Mouse (Mus musculus) limb, embryonic 15.5 days (tissue): ENCODE data around the gene Scn1a. TPM values are rescaled to one million over a fixed set of nuclear protein-coding genes. Genes with fewer than 3 reads are reported as not detected.
A peak's percentile ranks its signal among the peaks of the same experiment; 100 is the strongest.

Experiments used
- ATAC-seq: fragments of 200-750 bp; cut with Nextera tagmentation; 2 replicates; pipeline ENCODE4 v1.8.0; 2017; ENCODE audit warnings: low read depth, moderate TSS enrichment; ENCODE audit not compliant: insufficient number of reproducible peaks, low FRiP score, low TSS enrichment
- H3K27ac ChIP-seq: fragments of 300-500 bp; sonication (generic); 2 replicates; pipeline ENCODE4 v1.5.1; 2015; ENCODE audit warnings: moderate library complexity, mild to moderate bottlenecking, inconsistent platforms
- H3K27me3 ChIP-seq: fragments of 300-500 bp; sonication (generic); 2 replicates; pipeline ENCODE4 v1.6.1; 2015; ENCODE audit warnings: inconsistent platforms
- H3K36me3 ChIP-seq: fragments of 300-500 bp; sonication (generic); 2 replicates; pipeline ENCODE4 v1.6.1; 2015; ENCODE audit warnings: inconsistent platforms
- H3K4me1 ChIP-seq: fragments of 300-500 bp; sonication (generic); 2 replicates; pipeline ENCODE4 v1.6.1; 2015; ENCODE audit warnings: inconsistent platforms
- H3K4me2 ChIP-seq: fragments of 300-500 bp; sonication (generic); 2 replicates; pipeline ENCODE4 v1.6.1; 2015; ENCODE audit warnings: mild to moderate bottlenecking, inconsistent platforms
- H3K4me3 ChIP-seq: fragments of 300-500 bp; sonication (generic); 2 replicates; pipeline ENCODE4 v1.5.1; 2015; ENCODE audit warnings: mild to moderate bottlenecking, inconsistent platforms
- H3K9ac ChIP-seq: fragments of 300-500 bp; sonication (generic); 2 replicates; pipeline ENCODE4 v1.6.1; 2015; ENCODE audit warnings: inconsistent platforms
- H3K9me3 ChIP-seq: fragments of 300-500 bp; sonication (generic); 2 replicates; pipeline ENCODE4 v1.6.1; 2016; ENCODE audit warnings: inconsistent platforms
- WGBS: fragments of 180-500 bp; shearing (Covaris S2); methylation state at CpG from one replicate; pipeline ENCODE4 v1.1.7; 2015; 5-methylcytosine and 5-hydroxymethylcytosine counted together
- polyA plus RNA-seq: library from polyadenylated mRNA; unstranded; fragments of >200 nt; fragmentation: Nextera tagmentation; extraction: Ambion mirVana; gene quantifications from 2 replicates; pipeline ENCODE4 v1.2.1, GENCODE M21; 2015

Scn1a gene
- 0.38 and 1.0 TPM in 2 replicates for polyA plus RNA-seq

DNA sequence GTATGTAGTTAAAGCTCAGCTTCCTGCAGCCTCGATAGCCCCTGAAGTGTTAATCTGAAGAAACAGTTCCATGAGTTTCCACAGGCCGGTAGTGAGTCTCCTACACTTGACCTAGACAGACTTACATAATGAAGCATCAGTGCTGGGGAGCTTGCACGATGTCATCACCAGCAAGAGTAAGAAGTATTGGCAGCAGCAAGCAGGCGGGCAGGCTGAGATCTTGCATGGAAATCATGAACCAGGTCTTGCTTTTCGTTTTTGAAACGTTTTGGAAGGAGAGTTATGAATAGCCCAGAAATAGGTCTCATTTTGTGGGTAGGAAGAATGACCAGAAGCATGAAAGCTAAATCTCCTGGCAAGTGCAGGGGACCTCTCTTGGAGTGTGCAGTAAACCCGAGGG, at the start of gene Scn1a:
Gene Scn1a, minus strand, starts transcription at position 130 of the 400 bp plus-strand sequence.
- H3K4me2 ChIP-seq = peak within 1 kb of the TSS; percentile 45
- no peaks in the 10 kb centered on the region for H3K36me3 ChIP-seq
- H3K4me3 ChIP-seq = peak within 1 kb of the TSS; percentile 23
- ATAC-seq = no peak
- no peaks in the 10 kb centered on the region for H3K9me3 ChIP-seq
- WGBS = 12% methylated on average over 7 of the region's 7 CpGs
- H3K9ac ChIP-seq = no peak within 1 kb of the TSS
- H3K27me3 ChIP-seq = no peaks in the 10 kb centered on the region
- H3K27ac ChIP-seq = no peak within 1 kb of the TSS
- no peaks in the 10 kb centered on the region; the same call in 1 of the 2 replicates for H3K4me1 ChIP-seq

DNA sequence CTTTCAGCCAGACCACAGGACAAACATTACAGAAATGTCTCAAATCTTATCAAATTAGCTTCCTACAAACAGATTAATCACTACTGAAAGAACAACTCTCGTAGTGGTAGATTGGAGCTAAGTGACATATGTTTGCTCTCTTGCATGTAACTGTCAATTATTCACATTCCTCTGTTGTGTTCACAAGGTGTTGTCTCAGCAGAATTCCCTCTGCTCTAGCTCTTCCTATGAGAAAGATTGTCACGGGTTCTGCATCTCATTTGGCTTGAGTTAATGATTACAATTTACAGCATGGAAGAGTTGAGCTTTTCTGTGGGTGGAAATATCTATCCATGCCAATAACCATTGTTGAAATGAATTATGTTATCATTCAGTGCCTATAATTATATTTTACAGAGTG, 37.8 kb upstream of the Scn1a start:
- Histone ChIP-seq H3K9me3 (no peaks in the 10 kb centered on the region), H3K4me1 (no peaks in the 10 kb centered on the region), H3K27me3 (no peaks in the 10 kb centered on the region), H3K36me3 (no peaks in the 10 kb centered on the region), H3K4me3 (no peak overlapping the region), H3K9ac (no peak overlapping the region), H3K27ac (no peak overlapping the region), H3K4me2 (no peak overlapping the region)
- no peak for ATAC-seq
- 69% methylated on average over 2 of the region's 2 CpGs for WGBS

DNA sequence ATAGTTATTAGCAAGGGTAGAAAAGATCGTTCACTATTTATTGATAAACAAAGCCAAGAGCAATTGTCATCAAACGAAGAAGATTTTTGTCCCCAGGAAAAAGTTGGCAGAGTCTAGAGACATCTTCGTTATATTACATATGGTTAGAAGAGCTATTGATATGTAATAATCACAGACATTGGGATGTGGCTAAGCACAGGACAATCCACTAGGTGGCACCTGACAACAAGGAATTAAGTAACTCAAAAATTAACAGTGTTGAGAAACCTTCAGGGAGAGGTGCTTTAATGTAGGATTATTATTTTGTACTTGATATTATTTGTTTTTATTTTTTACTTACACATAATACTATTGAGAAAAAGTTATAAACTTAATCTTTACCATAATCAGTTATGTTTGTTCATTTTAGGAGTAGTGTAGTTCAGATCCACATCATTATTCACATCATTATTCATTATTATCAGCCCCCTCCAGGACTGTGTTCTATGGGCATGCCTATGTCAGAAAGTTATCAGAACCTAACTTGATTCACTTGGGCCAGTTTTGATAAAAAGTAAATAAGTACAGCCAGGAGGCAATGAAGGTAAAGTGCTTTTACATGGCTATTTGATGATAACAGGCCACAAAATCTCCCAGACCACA, 32.7 kb upstream of the Scn1a start:
- no peak overlapping the region for H3K4me3 ChIP-seq
- H3K36me3 ChIP-seq = no peaks in the 10 kb centered on the region
- no peak overlapping the region for H3K4me2 ChIP-seq
- no peaks in the 10 kb centered on the region for H3K4me1 ChIP-seq
- H3K27ac ChIP-seq = no peak overlapping the region
- no peaks in the 10 kb centered on the region for H3K9me3 ChIP-seq
- H3K27me3 ChIP-seq = no peaks in the 10 kb centered on the region
- H3K9ac ChIP-seq = no peak overlapping the region
- no peak for ATAC-seq
- 54% methylated on average over 3 of the region's 3 CpGs for WGBS

DNA sequence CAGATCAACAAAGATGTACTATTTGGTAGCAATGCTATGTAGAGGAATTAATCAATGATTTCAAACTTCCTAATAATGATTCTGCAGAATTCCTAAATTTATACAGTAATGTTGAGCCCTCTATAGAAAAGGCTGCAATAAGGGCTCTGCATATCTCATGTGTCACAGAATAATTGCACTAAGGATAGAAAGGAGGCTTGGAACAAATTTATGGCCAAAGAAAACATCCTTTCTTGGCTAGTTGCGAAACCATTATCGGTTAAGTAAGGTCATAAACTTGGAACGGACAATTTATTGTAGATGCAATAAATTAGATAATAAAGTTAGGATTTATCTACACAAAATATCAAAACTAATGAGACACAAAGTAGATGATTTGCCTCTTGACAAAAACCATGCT, 24.8 kb upstream of the Scn1a start:
- 44% methylated on average over 3 of the region's 3 CpGs for WGBS
- no peak overlapping the region for H3K27ac ChIP-seq
- H3K27me3 ChIP-seq = no peaks in the 10 kb centered on the region
- no peak overlapping the region for H3K4me2 ChIP-seq
- no peak for ATAC-seq
- H3K9ac ChIP-seq = no peak overlapping the region
- no peaks in the 10 kb centered on the region for H3K4me1 ChIP-seq
- no peaks in the 10 kb centered on the region for H3K36me3 ChIP-seq
- no peaks in the 10 kb centered on the region for H3K9me3 ChIP-seq
- no peak overlapping the region for H3K4me3 ChIP-seq

DNA sequence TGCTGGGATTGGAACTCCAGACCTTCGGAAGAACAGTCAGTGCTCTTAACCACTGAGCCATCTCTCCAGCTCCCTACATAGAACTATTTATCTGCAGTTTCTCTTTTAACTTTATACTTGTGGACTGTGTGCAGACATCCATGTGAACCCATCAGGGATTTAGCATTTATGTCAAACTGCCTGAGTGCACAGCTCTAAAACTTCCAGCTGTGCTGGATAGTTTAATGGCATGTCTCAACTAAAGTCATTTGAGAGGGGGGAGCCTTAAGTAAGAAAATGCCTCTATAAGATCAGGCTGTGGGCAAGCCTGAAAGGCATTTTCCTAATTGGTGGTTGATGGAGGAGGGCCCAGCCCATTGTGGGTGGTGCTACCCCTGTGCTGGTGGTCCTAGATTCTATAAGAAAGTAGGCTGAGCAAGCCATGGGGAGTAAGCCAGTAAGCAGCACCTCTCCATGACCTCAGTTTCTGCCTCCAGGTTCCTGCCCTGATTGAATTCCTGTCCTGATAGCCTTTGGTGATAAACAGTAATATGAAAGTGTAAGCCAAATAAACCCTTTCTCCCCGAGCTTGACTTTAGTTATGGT, 24.3 kb upstream of the Scn1a start:
- no peak overlapping the region for H3K27ac ChIP-seq
- H3K9ac ChIP-seq = no peak overlapping the region
- H3K36me3 ChIP-seq = no peaks in the 10 kb centered on the region
- no peaks in the 10 kb centered on the region for H3K9me3 ChIP-seq
- H3K4me1 ChIP-seq = no peaks in the 10 kb centered on the region
- no peak overlapping the region for H3K4me3 ChIP-seq
- no peak overlapping the region for H3K4me2 ChIP-seq
- ATAC-seq = no peak
- H3K27me3 ChIP-seq = no peaks in the 10 kb centered on the region
- 78% methylated on average over 2 of the region's 2 CpGs for WGBS

DNA sequence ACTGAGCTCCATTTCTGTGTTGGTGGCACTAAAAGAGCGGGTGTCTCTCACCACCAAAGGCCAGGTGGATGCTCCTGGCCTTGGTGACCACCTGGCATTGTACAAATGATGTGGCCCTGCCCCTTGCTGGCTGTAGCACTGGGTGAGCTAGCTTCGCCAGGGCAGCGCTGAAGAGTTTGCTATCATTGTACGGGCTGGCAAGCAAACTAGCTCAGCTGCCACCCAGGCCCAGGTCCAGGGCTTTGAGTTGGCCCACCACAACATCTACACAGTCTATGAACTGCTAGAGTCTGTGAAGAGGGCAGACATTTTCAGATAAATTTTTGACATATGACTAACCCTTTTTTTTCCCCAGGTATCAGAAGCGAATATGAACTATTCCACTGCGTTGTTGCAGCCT, 23.3 kb upstream of the Scn1a start:
- no peak for ATAC-seq
- 91% methylated on average over 6 of the region's 6 CpGs for WGBS
- Histone ChIP-seq H3K9me3 (no peaks in the 10 kb centered on the region), H3K27ac (no peak overlapping the region), H3K36me3 (no peaks in the 10 kb centered on the region), H3K9ac (no peak overlapping the region), H3K4me3 (no peak overlapping the region), H3K27me3 (no peaks in the 10 kb centered on the region), H3K4me2 (no peak overlapping the region), H3K4me1 (no peaks in the 10 kb centered on the region)

DNA sequence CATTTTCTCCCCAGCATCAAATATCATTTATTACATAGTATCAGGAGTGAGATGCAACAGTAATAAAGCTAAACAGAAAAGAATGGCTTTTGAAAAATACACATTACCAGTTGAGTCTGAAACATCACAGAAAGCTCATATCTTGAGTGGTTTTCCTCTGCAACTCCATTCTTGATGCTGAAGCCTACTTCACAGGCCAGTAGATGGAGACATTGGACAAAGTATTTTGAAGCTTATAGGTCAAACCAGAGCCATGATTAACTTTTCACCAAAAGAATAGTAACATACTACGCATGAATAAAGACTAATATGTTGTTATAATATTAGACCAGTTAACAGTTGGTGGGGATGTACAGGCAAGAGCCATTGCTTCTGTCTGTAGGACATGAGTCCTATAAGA, 21.8 kb upstream of the Scn1a start:
- H3K9ac ChIP-seq = no peak overlapping the region
- H3K4me3 ChIP-seq = no peak overlapping the region
- 87% methylated on average over 1 of the region's 1 CpGs for WGBS

DNA sequence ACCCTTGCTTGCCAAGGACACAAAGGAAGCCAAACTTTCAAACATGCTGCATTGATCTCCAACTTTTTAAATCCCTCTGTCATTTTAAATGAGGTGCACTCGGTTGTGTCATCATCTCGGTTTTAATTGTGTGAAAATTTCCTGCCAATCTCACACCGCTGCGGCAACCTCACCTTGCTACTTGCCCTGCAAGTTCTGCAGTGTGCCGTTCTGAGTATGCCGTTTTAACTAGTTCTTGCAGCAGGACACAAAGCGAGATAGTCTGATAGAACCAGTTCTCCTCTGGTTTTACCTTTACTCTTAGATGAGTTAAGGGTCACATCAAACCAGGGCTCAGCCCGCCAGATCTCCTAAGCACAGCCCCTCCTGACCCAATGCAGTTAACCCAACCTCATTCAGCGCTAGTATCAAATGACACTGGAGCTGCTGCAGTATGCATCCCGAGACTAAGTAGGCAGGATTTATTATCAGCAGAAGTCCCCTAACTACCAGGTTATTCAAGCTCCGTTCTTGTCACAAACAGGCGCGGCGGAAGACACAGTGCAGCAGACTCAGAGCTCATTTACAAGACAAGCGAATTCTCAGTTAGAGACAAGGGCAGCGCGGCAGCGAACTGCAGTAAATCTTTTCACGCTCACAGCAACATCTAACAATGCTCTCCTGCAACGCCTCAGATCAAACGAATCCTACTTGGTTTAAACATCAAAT, 722 bp downstream of the Scn1a start:
- Histone ChIP-seq H3K27ac (no peak overlapping the region), H3K27me3 (no peaks in the 10 kb centered on the region), H3K9ac (no peak overlapping the region), H3K4me3 (peak overlapping the region; percentile 23), H3K4me1 (no peaks in the 10 kb centered on the region; the same call in 1 of the 2 replicates), H3K9me3 (no peaks in the 10 kb centered on the region), H3K4me2 (peak overlapping the region; percentile 45), H3K36me3 (no peaks in the 10 kb centered on the region)
- ATAC-seq = no peak
- 4% methylated on average over 21 of the region's 21 CpGs for WGBS

More for the DNA sequence above, 21.8 kb upstream of the Scn1a start:
- no peaks in the 10 kb centered on the region for H3K27me3 ChIP-seq
- H3K9me3 ChIP-seq = no peaks in the 10 kb centered on the region
- no peak for ATAC-seq
- H3K4me1 ChIP-seq = no peaks in the 10 kb centered on the region
- no peaks in the 10 kb centered on the region for H3K36me3 ChIP-seq
- H3K27ac ChIP-seq = no peak overlapping the region
- no peak overlapping the region for H3K4me2 ChIP-seq

DNA sequence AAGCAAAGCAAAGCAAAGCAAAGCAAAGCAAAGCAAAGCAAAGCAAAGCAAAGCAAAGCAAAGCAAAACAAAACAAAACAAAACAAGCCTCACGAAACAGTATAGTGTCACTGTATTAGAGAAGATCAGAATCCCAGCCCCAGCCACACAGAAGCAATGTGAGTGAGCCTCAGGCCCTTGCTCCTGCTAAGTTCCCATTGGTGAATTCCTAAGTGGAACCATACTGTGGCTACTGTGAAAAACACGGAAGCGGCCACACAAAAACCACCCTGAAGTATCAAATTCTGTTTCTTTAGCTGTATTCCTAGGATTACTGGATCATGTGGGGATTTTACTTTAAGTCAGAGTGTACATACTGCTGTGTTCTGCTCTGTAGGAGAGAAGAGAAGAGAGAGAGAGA, 4.4 kb downstream of the Scn1a start:
- ATAC-seq = no peak
- Histone ChIP-seq H3K9me3 (no peaks in the 10 kb centered on the region), H3K36me3 (no peaks in the 10 kb centered on the region), H3K27ac (no peak overlapping the region), H3K27me3 (no peaks in the 10 kb centered on the region), H3K4me1 (no peaks in the 10 kb centered on the region; the same call in 1 of the 2 replicates), H3K4me2 (no peak overlapping the region), H3K9ac (no peak overlapping the region), H3K4me3 (no peak overlapping the region)
- WGBS = 33% methylated on average over 3 of the region's 3 CpGs

DNA sequence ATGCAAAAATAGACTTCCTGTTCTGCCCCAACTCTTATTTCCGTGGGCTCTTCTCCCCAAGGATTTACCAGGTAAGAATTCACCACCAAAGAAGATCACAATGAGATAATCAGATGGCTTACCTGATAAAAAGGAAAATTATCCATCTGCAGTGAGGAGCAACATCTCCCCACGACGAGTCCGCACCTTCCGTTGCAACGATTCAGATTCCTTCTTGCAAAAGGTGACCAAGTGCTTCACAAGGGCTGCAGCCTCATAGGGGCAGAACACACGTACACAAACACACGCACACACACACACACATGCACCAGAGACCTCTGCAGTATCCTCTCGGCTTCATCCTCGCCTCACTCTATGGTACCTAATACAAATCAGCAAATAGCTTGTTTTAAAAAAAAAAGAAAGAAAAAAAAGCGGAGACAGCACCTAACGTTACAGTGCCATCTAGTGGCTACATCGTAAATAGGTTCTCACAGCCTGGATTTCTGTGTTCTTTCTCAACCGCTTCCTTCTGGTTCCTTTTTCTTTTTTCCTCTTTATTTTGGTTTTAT, 30.8 kb downstream of the Scn1a start:
- Histone ChIP-seq H3K27me3 (peaks cover 18% of the 10 kb centered on the region), H3K9ac (no peak overlapping the region), H3K4me3 (peak overlapping the region; percentile 46), H3K9me3 (no peaks in the 10 kb centered on the region), H3K4me1 (peaks cover 10% of the 10 kb centered on the region; the same call in 1 of the 2 replicates), H3K27ac (no peak overlapping the region), H3K4me2 (peak overlapping the region; percentile 78), H3K36me3 (no peaks in the 10 kb centered on the region)
- ATAC-seq = no peak
- 0% methylated on average over 14 of the region's 14 CpGs for WGBS

DNA sequence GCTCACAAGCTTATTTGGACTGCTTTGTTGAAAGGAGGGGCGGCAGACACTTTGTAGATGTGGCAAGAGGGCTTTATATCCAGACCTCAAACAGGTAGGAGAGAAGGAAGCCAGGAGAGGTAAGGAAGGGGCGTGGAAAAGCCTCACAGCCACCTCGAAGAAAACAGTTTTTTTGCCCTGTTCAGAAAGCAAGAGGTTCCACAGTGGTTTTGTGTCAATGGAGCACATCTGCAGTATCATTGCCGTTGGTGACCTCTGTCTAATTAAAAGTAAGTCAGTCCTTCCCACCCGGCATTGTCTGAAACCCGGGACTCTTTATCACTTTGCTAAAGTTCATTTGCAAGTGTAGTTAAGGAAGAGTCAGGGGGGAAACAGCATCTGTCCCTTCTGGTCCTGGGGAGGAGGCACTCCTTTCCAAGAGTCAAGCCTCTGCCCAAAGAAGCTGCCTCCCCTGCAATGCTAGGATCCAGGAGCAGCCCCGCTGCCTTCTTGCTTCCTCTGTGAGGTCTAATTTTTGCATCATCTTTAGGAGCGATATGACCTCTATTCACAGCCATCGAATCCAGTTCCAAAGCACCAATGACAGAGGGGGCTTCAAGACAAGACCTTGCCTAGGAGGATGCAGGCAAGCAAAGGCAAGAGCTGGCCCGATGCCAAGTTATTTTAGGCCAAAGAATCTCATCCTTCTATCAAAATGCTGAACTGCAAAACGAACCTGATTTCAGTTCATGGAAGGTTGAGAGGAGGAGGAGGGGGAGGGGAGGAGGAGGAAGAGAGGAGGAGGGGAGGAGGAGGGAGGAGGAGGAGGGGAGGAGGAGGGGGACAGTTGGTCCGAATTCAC, 31.5 kb downstream of the Scn1a start:
- peak overlapping the region; percentile 46 for H3K4me3 ChIP-seq
- H3K9ac ChIP-seq = no peak overlapping the region
- no peaks in the 10 kb centered on the region for H3K36me3 ChIP-seq
- no peaks in the 10 kb centered on the region for H3K9me3 ChIP-seq
- peak overlapping the region; percentile 78 for H3K4me2 ChIP-seq
- no peak for ATAC-seq
- no peak overlapping the region for H3K27ac ChIP-seq
- 7% methylated on average over 12 of the region's 12 CpGs for whole genome bisulfite sequencing
- H3K4me1 ChIP-seq = peaks cover 10% of the 10 kb centered on the region; the same call in 1 of the 2 replicates
- H3K27me3 ChIP-seq = peaks cover 18% of the 10 kb centered on the region
